Mouse (Mus musculus) left cerebral cortex, postnatal 25 days (tissue): ENCODE results near the gene Trpm3. TPM values are rescaled to one million over a fixed set of nuclear protein-coding genes. Genes with fewer than 3 reads are reported as not detected.

Source experiments
- DNase-seq, 2 experiments: peaks; one replicate each; pipeline ENCODE4 v3.0.0; 2022; ENCODE audit warnings: low spot score in 2 of 2, mixed read lengths in 1 of 2
- intact Hi-C: fragments of 180-260 bp; cut with DNase I; formaldehyde crosslinking; loops from one replicate; pipeline ENCODE4 v1.15.1; 2025
- total RNA-seq, 2 experiments: library from RNA; stranded (reverse); gene quantifications; 2 replicates each; pipeline ENCODE4 v1.2.3; 2021

Gene Trpm3
- total RNA-seq, 2 experiments from 2014 or later = 34.1 to 40.1 TPM

GRCm38 (mm10) chr19:22456935-22457334 lies 318.1 kb downstream of the Trpm3 start:
- intact Hi-C loops = loop anchor here (10.0 kb wide), 1 partner anchor 428 kb away; no protein-coding TSS in a partner anchor
- DNase-seq = peak in 1 of 2 experiments; percentile 55

GRCm38 (mm10) chr19:22462043-22462442 lies 323.2 kb downstream of the Trpm3 start:
- intact Hi-C loops = no loop called here
- DNase-seq = no peak

- intact Hi-C loops = no loop called here
- peak; percentile 69 to 95 for DNase-seq
These were observed 324.7 kb downstream of the Trpm3 start for GRCm38 (mm10) chr19:22463506-22463905.

- intact Hi-C loops = no loop called here
- DNase-seq = no peak
These were observed 330.8 kb downstream of the Trpm3 start for GRCm38 (mm10) chr19:22469608-22470007.

- DNase-seq = no peak
- intact Hi-C loops = no loop called here
These were observed 334.3 kb downstream of the Trpm3 start for GRCm38 (mm10) chr19:22473030-22473712.

- peak in 1 of 2 experiments; percentile 62 for DNase-seq
- intact Hi-C loops = no loop called here
These were observed 339.6 kb downstream of the Trpm3 start for GRCm38 (mm10) chr19:22478295-22478989.

GRCm38 (mm10) chr19:22503469-22503868 lies 364.6 kb downstream of the Trpm3 start:
- intact Hi-C loops = no loop called here
- DNase-seq = no peak

GRCm38 (mm10) chr19:22518508-22518907 lies 379.7 kb downstream of the Trpm3 start:
- no peak for DNase-seq
- intact Hi-C loops = no loop called here

GRCm38 (mm10) chr19:22527944-22528343 lies 389.1 kb downstream of the Trpm3 start:
- intact Hi-C loops = no loop called here
- DNase-seq = no peak

- DNase-seq = no peak
- intact Hi-C loops = no loop called here
These were observed 404.3 kb downstream of the Trpm3 start for GRCm38 (mm10) chr19:22542990-22543709.

GRCm38 (mm10) chr19:22552179-22552578 lies 413.3 kb downstream of the Trpm3 start:
- DNase-seq = peak; percentile 69 to 74
- intact Hi-C loops = loop anchor here (2.0 to 5.0 kb wide), 2 partner anchors 215 to 333 kb away; no protein-coding TSS in a partner anchor

GRCm38 (mm10) chr19:22554421-22554941 lies 415.6 kb downstream of the Trpm3 start:
- peak in 1 of 2 experiments; percentile 66 for DNase-seq
- intact Hi-C loops = loop anchor here (2.0 to 5.0 kb wide), 2 partner anchors 76 to 217 kb away; no protein-coding TSS in a partner anchor

- intact Hi-C loops = no loop called here
- DNase-seq = no peak
These were observed 433.6 kb downstream of the Trpm3 start for GRCm38 (mm10) chr19:22572396-22572795.

GRCm38 (mm10) chr19:22572849-22573248 lies 434.0 kb downstream of the Trpm3 start:
- intact Hi-C loops = no loop called here
- peak in 1 of 2 experiments; percentile 47 for DNase-seq

- no peak for DNase-seq
- intact Hi-C loops = no loop called here
These were observed 443.4 kb downstream of the Trpm3 start for GRCm38 (mm10) chr19:22582120-22582745.

GRCm38 (mm10) chr19:22594492-22594891 lies 455.6 kb downstream of the Trpm3 start:
- intact Hi-C loops = loop anchor here (2.0 kb wide), 1 partner anchor 36 kb away; no protein-coding TSS in a partner anchor
- DNase-seq = no peak

- DNase-seq = no peak
- intact Hi-C loops = loop anchor here (2.0 kb wide), 1 partner anchor 36 kb away; no protein-coding TSS in a partner anchor
These were observed 456.4 kb downstream of the Trpm3 start for GRCm38 (mm10) chr19:22595246-22595645.

GRCm38 (mm10) chr19:22596715-22597114 lies 457.9 kb downstream of the Trpm3 start:
- intact Hi-C loops = no loop called here

GRCm38 (mm10) chr19:22604322-22604721 lies 465.5 kb downstream of the Trpm3 start:
- DNase-seq = peak in 1 of 2 experiments; percentile 65
- intact Hi-C loops = loop anchor here (10.0 kb wide), 1 partner anchor 910 kb away; no protein-coding TSS in a partner anchor

More at GRCm38 (mm10) chr19:22596715-22597114, 457.9 kb downstream of the Trpm3 start:
- DNase-seq = peak; percentile 65 to 88
